Mouse (Mus musculus): ENCODE results near the gene Baz2b. TPM values are rescaled to one million over a fixed set of nuclear protein-coding genes. Genes with fewer than 3 reads are reported as not detected.

Gene Baz2b
- total and polyA plus RNA-seq, 3 experiments = 5.7 to 11.4 TPM; not detected in 1

DNA sequence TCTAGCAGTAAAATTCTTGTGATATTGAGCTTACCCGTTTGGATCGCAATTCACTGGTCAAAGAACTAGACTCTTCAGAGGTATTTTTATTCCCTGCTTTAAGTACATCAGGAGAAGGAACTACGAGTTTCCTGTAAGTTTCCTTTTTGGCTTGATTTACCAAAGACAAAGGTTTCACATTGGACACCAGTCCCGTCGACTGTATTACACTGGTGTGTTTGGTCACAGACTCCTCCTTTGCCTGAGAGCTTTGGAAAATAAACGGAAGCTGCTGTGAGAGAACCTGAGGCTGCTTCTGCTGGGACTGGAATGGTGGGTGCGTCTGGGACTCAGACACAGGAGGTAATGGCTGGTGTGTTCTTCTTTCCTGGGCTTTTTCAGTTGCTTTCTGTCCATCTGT lies 241.0 kb downstream of the Baz2b start:
- Histone ChIP-seq H3K79me2 (ENCODE audit: control insufficient read depth, insufficient read depth, low read length, poor library complexity) (peaks cover 2% of the 10 kb centered on the region; the same call in 1 of the 2 replicates), H3K9ac (ENCODE audit: control insufficient read depth, low read depth, low read length, poor library complexity, severe bottlenecking) (peak overlapping the region; percentile 38), H3K36me3 (ENCODE audit: control insufficient read depth in 1 of 2, insufficient read depth in 2 of 2, low read length in 2 of 2) (peaks cover 0 to 14% of the 10 kb centered on the region in 2 experiments; a peak in 2 of 4 replicates), H3K9me3 (replicated peaks; ENCODE audit: insufficient read depth, low read length) (no peaks in the 10 kb centered on the region), H3K27ac (ENCODE audit: control insufficient read depth, low read depth, low read length) (no peak overlapping the region), H3K27me3 (ENCODE audit: control insufficient read depth in 1 of 2, insufficient read depth in 2 of 2, low read length in 2 of 2) (no peaks in the 10 kb centered on the region), H3K4me3 (ENCODE audit: control insufficient read depth in 1 of 2, insufficient read depth in 1 of 2, low read depth in 2 of 2, low read length in 2 of 2) (peak overlapping the region; percentile 24 to 61; a peak in 3 of 4 replicates), H3K4me1 (ENCODE audit: control insufficient read depth in 1 of 2, insufficient read depth in 2 of 2, low read length in 2 of 2) (peaks cover 7 to 13% of the 10 kb centered on the region in 2 experiments)
- no peak for TF ChIP-seq TBP (IDR thresholded peaks at IDR 0.05; ENCODE audit: low read depth, low read length)
- TF ChIP-seq MYB (IDR thresholded peaks at IDR 0.05; ENCODE audit: low read depth, low read length) = no peak
- TF ChIP-seq USF1 (IDR thresholded peaks at IDR 0.05; ENCODE audit: low read depth, low read length) = no peak
- no peak for TF ChIP-seq KAT2A (conservative IDR thresholded peaks at IDR 0.05; ENCODE audit: low read depth, low read length)
- no peak for TF ChIP-seq MAZ (IDR thresholded peaks at IDR 0.05; ENCODE audit: low read depth, low read length)
- TF ChIP-seq ETS1 (IDR thresholded peaks at IDR 0.05; ENCODE audit: low read depth, low read length) = no peak
- TF ChIP-seq RAD21 (IDR thresholded peaks at IDR 0.05; ENCODE audit: low read depth, low read length) = no peak
- TF ChIP-seq NRF1 (IDR thresholded peaks at IDR 0.05; ENCODE audit: insufficient read depth, low read depth, low read length, poor library complexity, severe bottlenecking) = no peak
- TF ChIP-seq TAL1 (IDR thresholded peaks at IDR 0.05; ENCODE audit: low read length) = no peak
- TF ChIP-seq RCOR1 (IDR thresholded peaks at IDR 0.05; ENCODE audit: low read depth, low read length) = no peak
- TF ChIP-seq MAFK (IDR thresholded peaks at IDR 0.05; ENCODE audit: borderline replicate concordance, low read depth, low read length) = no peak
- TF ChIP-seq MYC (IDR thresholded peaks at IDR 0.05; ENCODE audit: low read depth, low read length) = no peak
- no peak for TF ChIP-seq SMC3 (IDR thresholded peaks at IDR 0.05; ENCODE audit: low read depth, low read length)
- TF ChIP-seq JUND (IDR thresholded peaks at IDR 0.05; ENCODE audit: low read depth, low read length) = no peak
- no peak for TF ChIP-seq GABPA (IDR thresholded peaks at IDR 0.05; ENCODE audit: low read depth, low read length)
- TF ChIP-seq USF2 (IDR thresholded peaks at IDR 0.05; ENCODE audit: borderline replicate concordance in 1 of 2, insufficient read depth in 1 of 2, low read depth in 1 of 2, low read length in 2 of 2) = no peak
- TF ChIP-seq EP300 (IDR thresholded peaks at IDR 0.05; ENCODE audit: low read depth in 1 of 2, low read length in 2 of 2) = no peak
- peak; percentile 14 for DNase-seq (ENCODE audit: low read depth, low spot score)

DNA sequence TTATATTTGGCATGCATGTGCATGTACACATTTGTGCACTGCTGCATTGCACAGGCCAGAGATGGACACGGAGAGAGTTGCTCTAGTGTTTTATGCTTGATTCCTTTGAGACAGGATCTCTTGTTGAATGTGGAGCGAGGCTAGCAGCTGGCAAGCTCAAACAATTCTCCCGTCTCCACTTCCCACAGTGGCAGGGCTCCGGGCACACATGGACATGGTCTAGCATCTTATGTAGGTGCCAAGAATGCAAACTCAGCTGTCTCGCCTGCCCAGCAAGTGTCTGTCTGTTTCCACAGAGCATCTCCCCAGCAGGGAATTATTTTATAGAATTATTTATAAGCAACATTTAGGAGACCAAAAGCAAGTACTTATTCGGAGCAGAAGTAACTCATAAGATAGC lies 243.2 kb downstream of the Baz2b start:
- peaks cover 0 to 6% of the 10 kb centered on the region in 2 experiments; a peak in 2 of 4 replicates for H3K4me1 ChIP-seq (ENCODE audit: control insufficient read depth in 1 of 2, insufficient read depth in 2 of 2, low read length in 2 of 2)
- peaks cover 0 to 5% of the 10 kb centered on the region in 2 experiments; a peak in 2 of 4 replicates for H3K36me3 ChIP-seq (ENCODE audit: control insufficient read depth in 1 of 2, insufficient read depth in 2 of 2, low read length in 2 of 2)
- no peaks in the 10 kb centered on the region for H3K9me3 ChIP-seq (replicated peaks; ENCODE audit: insufficient read depth, low read length)
- no peak overlapping the region for H3K9ac ChIP-seq (ENCODE audit: control insufficient read depth, low read depth, low read length, poor library complexity, severe bottlenecking)
- no peak overlapping the region for H3K4me3 ChIP-seq (ENCODE audit: control insufficient read depth in 1 of 2, insufficient read depth in 1 of 2, low read depth in 2 of 2, low read length in 2 of 2)
- H3K27ac ChIP-seq (ENCODE audit: control insufficient read depth, low read depth, low read length) = no peak overlapping the region
- TF ChIP-seq POLR2AphosphoS2 (IDR thresholded peaks at IDR 0.05; ENCODE audit: low read length) (no peak), KAT2A (conservative IDR thresholded peaks at IDR 0.05; ENCODE audit: low read depth, low read length) (no peak), SMC3 (IDR thresholded peaks at IDR 0.05; ENCODE audit: low read depth, low read length) (no peak), ZNF384 (IDR thresholded peaks at IDR 0.05; ENCODE audit: low read depth, low read length) (no peak), BHLHE40 (IDR thresholded peaks at IDR 0.05; ENCODE audit: borderline replicate concordance, low read depth, low read length) (no peak), CTCF (IDR thresholded peaks at IDR 0.05 in 2 of 3, conservative IDR thresholded peaks at IDR 0.05 in 1 of 3; ENCODE audit: control insufficient read depth in 1 of 3, insufficient read depth in 1 of 3, low read depth in 2 of 3, low read length in 3 of 3, poor library complexity in 1 of 3, severe bottlenecking in 1 of 3) (no peak), GABPA (IDR thresholded peaks at IDR 0.05; ENCODE audit: low read depth, low read length) (no peak), TBP (IDR thresholded peaks at IDR 0.05; ENCODE audit: low read depth, low read length) (no peak), EP300 (IDR thresholded peaks at IDR 0.05; ENCODE audit: low read depth in 1 of 2, low read length in 2 of 2) (no peak), MAZ (IDR thresholded peaks at IDR 0.05; ENCODE audit: low read depth, low read length) (no peak)
- no peaks in the 10 kb centered on the region for H3K27me3 ChIP-seq (ENCODE audit: control insufficient read depth in 1 of 2, insufficient read depth in 2 of 2, low read length in 2 of 2)
- no peak for DNase-seq (ENCODE audit: low read depth, low spot score)
- H3K79me2 ChIP-seq (ENCODE audit: control insufficient read depth, insufficient read depth, low read length, poor library complexity) = peaks cover 2% of the 10 kb centered on the region; the same call in 1 of the 2 replicates
